Mouse (Mus musculus): ENCODE data around the gene Cpne8. TPM values are rescaled to one million over a fixed set of nuclear protein-coding genes. Genes with fewer than 3 reads are reported as not detected.

The Cpne8 gene
- total and polyA plus RNA-seq, 2 experiments from 2014 or later = 16.8 to 28.1 TPM

DNA sequence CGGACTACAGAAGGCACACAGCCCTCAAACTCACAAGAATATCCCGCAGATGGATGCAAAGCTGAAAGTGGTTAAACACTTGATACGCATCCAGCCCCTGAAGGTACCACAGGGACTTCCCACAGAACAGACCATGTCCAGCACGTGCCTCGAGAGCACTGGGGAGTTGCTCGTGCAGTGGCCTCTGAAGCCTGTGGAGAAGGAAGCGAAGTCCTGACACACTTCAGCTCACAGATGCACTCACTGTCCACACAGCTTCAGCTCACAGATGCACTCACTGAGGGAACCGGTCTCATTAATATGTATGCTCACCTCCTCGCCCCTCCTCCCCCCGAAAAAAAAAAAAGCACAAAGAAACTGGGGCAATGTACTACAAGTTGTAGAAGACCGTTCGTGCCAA is 117.6 kb downstream of the Cpne8 start:
- peak; percentile 11 for DNase-seq (ENCODE audit: low spot score)
- H3K4me1 ChIP-seq (ENCODE audit: insufficient read depth, low read length) = no peaks in the 10 kb centered on the region
- WGBS = 44% methylated on average over 12 of the region's 12 CpGs
- ATAC-seq = no peak
- no peak for TF ChIP-seq CTCF (IDR thresholded peaks at IDR 0.05; ENCODE audit: low read depth)
- no peaks in the 10 kb centered on the region for H3K36me3 ChIP-seq (ENCODE audit: insufficient read depth, low read length)
- H3K4me2 ChIP-seq (ENCODE audit: low read depth, low read length) = no peak overlapping the region
- no peaks in the 10 kb centered on the region for H3K27me3 ChIP-seq (ENCODE audit: insufficient read depth, low read length)
- H3K9me3 ChIP-seq (ENCODE audit: low read length) = no peaks in the 10 kb centered on the region
- no peak overlapping the region; the same call in 1 of the 2 replicates for H3K27ac ChIP-seq
- H3K9ac ChIP-seq (replicated peaks; ENCODE audit: low read length) = no peak overlapping the region
- H3K4me3 ChIP-seq (ENCODE audit: low read length) = no peak overlapping the region

DNA sequence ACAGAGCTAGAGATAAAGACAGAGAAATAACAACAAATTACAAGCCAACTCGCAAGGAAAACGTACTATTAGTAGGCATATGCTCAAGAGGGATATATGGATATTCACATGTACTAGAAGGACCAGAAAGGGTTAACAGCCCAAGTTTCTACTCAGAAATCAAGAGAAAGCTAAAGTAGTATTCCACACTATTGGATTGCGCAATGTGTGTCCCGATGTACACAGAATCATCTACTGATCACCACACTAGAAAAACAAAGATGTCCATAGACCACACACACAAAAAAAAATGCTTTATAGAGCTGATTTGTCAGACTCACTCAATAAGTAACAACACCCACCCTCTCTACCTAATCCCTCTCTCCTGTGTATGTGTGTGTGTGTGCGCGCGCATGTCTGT is 130.6 kb downstream of the Cpne8 start:
- Histone ChIP-seq H3K4me2 (ENCODE audit: low read depth, low read length) (no peak overlapping the region), H3K36me3 (ENCODE audit: insufficient read depth, low read length) (no peaks in the 10 kb centered on the region), H3K9me3 (ENCODE audit: low read length) (no peaks in the 10 kb centered on the region), H3K4me3 (ENCODE audit: low read length) (no peak overlapping the region), H3K27me3 (ENCODE audit: insufficient read depth, low read length) (no peaks in the 10 kb centered on the region), H3K4me1 (ENCODE audit: insufficient read depth, low read length) (no peaks in the 10 kb centered on the region), H3K27ac (no peak overlapping the region), H3K9ac (replicated peaks; ENCODE audit: low read length) (no peak overlapping the region)
- WGBS = 97% methylated on average over 7 of the region's 7 CpGs
- ATAC-seq (no peak), DNase-seq (ENCODE audit: low spot score) (no peak)
- no peak for TF ChIP-seq CTCF (IDR thresholded peaks at IDR 0.05; ENCODE audit: low read depth)

DNA sequence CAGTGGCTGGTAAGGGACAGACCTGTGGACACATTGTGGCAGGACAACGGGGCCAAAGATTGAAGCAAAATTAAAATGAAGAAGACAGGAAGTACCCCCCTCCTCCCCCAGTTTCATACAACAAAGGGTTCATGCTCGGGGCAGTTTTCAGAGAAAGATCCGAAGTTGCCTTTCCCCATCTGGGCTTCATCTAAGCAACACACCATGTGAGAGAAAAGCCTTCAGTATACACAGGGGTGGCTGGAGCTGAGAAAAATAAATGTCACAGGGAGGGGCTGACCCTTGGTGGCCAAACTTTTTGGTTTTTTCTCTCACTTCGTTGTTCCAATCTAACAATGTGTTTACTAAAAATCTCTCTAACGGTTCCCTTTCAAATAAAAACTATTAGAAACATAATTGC is 135.8 kb downstream of the Cpne8 start:
- no peaks in the 10 kb centered on the region for H3K36me3 ChIP-seq (ENCODE audit: insufficient read depth, low read length)
- no peak for TF ChIP-seq CTCF (IDR thresholded peaks at IDR 0.05; ENCODE audit: low read depth)

DNA sequence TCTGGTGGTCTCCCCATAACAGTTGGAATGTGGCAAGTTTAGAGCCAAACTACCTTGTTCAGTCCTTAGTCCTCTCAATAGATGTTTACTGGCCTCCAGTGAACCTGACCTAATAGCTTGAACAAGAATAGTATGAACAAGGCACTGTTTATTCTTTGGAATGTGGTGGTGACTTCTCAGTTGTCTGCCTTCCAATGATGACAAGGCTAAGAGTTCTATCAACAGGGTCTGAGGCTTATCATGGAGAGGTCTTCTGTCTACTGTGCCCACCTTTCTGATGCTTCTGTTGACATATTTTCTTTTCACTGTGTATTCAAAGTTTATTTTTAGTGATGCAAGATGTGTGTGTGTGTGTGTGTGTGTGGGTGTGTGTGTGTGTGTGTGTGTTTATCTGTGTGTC is 137.1 kb downstream of the Cpne8 start:
- ATAC-seq (no peak), DNase-seq (ENCODE audit: low spot score) (no peak)
- no peak overlapping the region for H3K4me3 ChIP-seq (ENCODE audit: low read length)
- H3K9ac ChIP-seq (replicated peaks; ENCODE audit: low read length) = no peak overlapping the region
- no peak overlapping the region for H3K27ac ChIP-seq
- no peaks in the 10 kb centered on the region for H3K4me1 ChIP-seq (ENCODE audit: insufficient read depth, low read length)
- no peaks in the 10 kb centered on the region for H3K27me3 ChIP-seq (ENCODE audit: insufficient read depth, low read length)
- H3K36me3 ChIP-seq (ENCODE audit: insufficient read depth, low read length) = no peaks in the 10 kb centered on the region
- TF ChIP-seq CTCF (IDR thresholded peaks at IDR 0.05; ENCODE audit: low read depth) = no peak
- H3K9me3 ChIP-seq (ENCODE audit: low read length) = no peaks in the 10 kb centered on the region
- no peak overlapping the region for H3K4me2 ChIP-seq (ENCODE audit: low read depth, low read length)

More for the DNA sequence above, 135.8 kb downstream of the Cpne8 start:
- Histone ChIP-seq H3K27ac (no peak overlapping the region), H3K9me3 (ENCODE audit: low read length) (no peaks in the 10 kb centered on the region), H3K4me1 (ENCODE audit: insufficient read depth, low read length) (no peaks in the 10 kb centered on the region), H3K27me3 (ENCODE audit: insufficient read depth, low read length) (no peaks in the 10 kb centered on the region), H3K9ac (replicated peaks; ENCODE audit: low read length) (no peak overlapping the region), H3K4me2 (ENCODE audit: low read depth, low read length) (no peak overlapping the region), H3K4me3 (ENCODE audit: low read length) (no peak overlapping the region)
- DNase-seq (ENCODE audit: low spot score) (no peak), ATAC-seq (no peak)
- WGBS = 72% methylated on average over 5 of the region's 5 CpGs

DNA sequence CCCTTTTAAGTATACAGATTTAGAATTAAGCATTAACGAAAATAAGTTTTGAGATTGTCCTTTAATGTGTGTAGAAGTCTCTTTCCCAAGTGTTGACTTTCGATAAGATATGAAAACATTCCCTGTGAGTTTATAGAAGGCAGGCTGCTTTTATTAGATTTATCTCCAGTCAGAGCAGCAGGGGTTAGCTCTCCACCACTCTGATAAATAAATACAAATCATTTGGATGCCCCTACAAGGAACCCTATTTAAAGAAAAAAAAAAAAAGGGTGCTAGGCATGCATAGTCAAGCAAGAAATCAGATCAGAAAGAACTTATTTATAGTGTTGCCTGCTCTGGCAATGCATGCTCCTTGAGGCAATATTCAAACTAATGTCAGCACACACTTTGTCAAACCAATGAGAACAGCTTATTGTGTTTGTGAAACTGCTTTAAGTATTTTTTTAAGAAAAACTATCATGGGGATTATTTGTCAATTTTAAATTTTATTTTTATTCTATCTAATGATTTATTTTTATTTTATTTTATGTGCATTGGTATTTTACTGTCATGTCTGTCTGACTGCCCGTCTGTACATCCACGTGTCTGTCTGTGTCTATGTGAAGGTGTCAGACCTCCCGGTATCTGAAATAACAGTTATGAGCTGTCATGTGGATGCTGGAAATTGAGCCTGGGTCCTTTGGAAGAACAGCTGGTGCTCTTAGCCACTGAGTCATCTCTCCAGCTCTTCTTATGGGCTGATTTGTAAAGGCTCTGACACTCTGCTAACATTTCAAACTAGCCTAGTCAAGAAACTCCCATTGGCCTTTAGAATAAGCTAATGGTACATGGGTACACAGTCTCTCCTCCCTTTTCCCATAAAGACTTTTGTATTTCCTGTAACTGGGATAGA is 142.7 kb downstream of the Cpne8 start:
- no peak overlapping the region for H3K4me2 ChIP-seq (ENCODE audit: low read depth, low read length)
- DNase-seq (ENCODE audit: low spot score) (no peak), ATAC-seq (no peak)
- no peak overlapping the region for H3K9ac ChIP-seq (replicated peaks; ENCODE audit: low read length)
- H3K4me1 ChIP-seq (ENCODE audit: insufficient read depth, low read length) = no peaks in the 10 kb centered on the region
- no peaks in the 10 kb centered on the region for H3K9me3 ChIP-seq (ENCODE audit: low read length)
- no peak for TF ChIP-seq CTCF (IDR thresholded peaks at IDR 0.05; ENCODE audit: low read depth)
- H3K36me3 ChIP-seq (ENCODE audit: insufficient read depth, low read length) = no peaks in the 10 kb centered on the region
- H3K4me3 ChIP-seq (ENCODE audit: low read length) = no peak overlapping the region
- H3K27ac ChIP-seq = no peak overlapping the region
- H3K27me3 ChIP-seq (ENCODE audit: insufficient read depth, low read length) = no peaks in the 10 kb centered on the region
- WGBS = 78% methylated on average over 5 of the region's 5 CpGs

DNA sequence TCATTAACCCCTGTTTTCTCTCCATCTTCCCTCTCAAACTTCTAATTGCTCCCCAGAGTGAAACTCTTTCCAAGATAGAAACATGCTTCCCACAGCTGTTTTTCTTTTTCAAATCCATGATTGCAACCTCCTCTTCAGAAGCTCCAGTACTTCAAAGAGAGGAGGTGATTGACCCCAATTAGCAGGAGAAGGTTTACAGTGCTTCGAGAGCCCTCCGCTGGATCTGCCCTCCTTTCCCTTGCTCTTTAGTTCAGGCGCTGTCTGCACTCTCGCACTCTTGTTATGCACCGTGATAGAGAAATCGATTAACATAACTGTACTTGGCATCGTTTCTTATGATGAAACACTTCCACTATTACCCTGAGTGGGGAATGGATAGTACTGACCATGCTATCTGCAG is 143.5 kb downstream of the Cpne8 start:
- 62% methylated on average over 7 of the region's 7 CpGs for WGBS
- no peak overlapping the region for H3K4me2 ChIP-seq (ENCODE audit: low read depth, low read length)
- no peak overlapping the region for H3K27ac ChIP-seq
- no peak overlapping the region for H3K4me3 ChIP-seq (ENCODE audit: low read length)
- ATAC-seq = no peak
- H3K27me3 ChIP-seq (ENCODE audit: insufficient read depth, low read length) = no peaks in the 10 kb centered on the region
- H3K4me1 ChIP-seq (ENCODE audit: insufficient read depth, low read length) = no peaks in the 10 kb centered on the region
- no peaks in the 10 kb centered on the region for H3K9me3 ChIP-seq (ENCODE audit: low read length)
- no peak for DNase-seq (ENCODE audit: low spot score)
- no peak overlapping the region for H3K9ac ChIP-seq (replicated peaks; ENCODE audit: low read length)
- no peaks in the 10 kb centered on the region for H3K36me3 ChIP-seq (ENCODE audit: insufficient read depth, low read length)
- no peak for TF ChIP-seq CTCF (IDR thresholded peaks at IDR 0.05; ENCODE audit: low read depth)

DNA sequence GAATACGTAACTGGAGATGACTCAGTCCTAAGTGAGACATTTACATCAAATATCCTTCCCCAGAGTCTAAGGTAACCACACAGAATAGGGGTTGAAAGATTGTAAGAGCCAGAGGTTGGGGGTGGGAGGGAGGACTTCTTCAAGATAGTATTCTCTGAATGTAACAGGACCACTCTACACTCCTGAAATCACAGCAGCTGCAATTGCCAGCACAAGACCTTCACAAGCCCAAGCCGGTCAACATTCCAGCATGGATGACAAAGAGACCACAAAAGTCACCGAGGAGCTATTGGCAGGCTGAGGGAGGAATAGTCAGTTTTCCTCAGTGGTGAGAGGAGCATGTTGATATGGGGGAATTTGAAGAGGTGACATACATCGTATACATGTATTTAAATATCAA is 166.5 kb downstream of the Cpne8 start:
- Histone ChIP-seq H3K4me2 (ENCODE audit: low read depth, low read length) (no peak overlapping the region), H3K4me1 (ENCODE audit: insufficient read depth, low read length) (no peaks in the 10 kb centered on the region), H3K4me3 (ENCODE audit: low read length) (no peak overlapping the region), H3K27me3 (ENCODE audit: insufficient read depth, low read length) (no peaks in the 10 kb centered on the region), H3K27ac (no peak overlapping the region), H3K9ac (replicated peaks; ENCODE audit: low read length) (no peak overlapping the region), H3K36me3 (ENCODE audit: insufficient read depth, low read length) (no peaks in the 10 kb centered on the region), H3K9me3 (ENCODE audit: low read length) (no peaks in the 10 kb centered on the region)
- ATAC-seq (no peak), DNase-seq (ENCODE audit: low spot score) (no peak)
- TF ChIP-seq CTCF (IDR thresholded peaks at IDR 0.05; ENCODE audit: low read depth) = no peak
- 95% methylated on average over 4 of the region's 4 CpGs for WGBS

All from hindbrain, postnatal 0 days (tissue).